Mouse (Mus musculus) liver, adult (tissue): ENCODE results near the gene Car11.
A peak's percentile ranks its signal among the peaks of the same experiment; 100 is the strongest.

Experiments
- GATA4 ChIP-seq: IDR thresholded peaks from 2 replicates; pipeline ENCODE4 v1.6.1; 2014; ENCODE audit warnings: mild to moderate bottlenecking, low read length; ENCODE audit not compliant: insufficient replicate concordance

The Car11 gene

GRCm38 (mm10) chr7:45714630-45715089, 15.0 kb downstream of the Car11 start:
- TF ChIP-seq GATA4: no peak

- TF ChIP-seq GATA4: peak; percentile 40; the same call in 1 of the 2 replicates
These were observed 15.6 kb downstream of the Car11 start, which contains the start of gene Rpl18 for GRCm38 (mm10) chr7:45715090-45715708. Gene Rpl18 (plus strand): TSS chr7:45715457.

GRCm38 (mm10) chr7:45715741-45716459, 16.3 kb downstream of the Car11 start:
- TF ChIP-seq GATA4: no peak

GRCm38 (mm10) chr7:45716460-45716857, 16.8 kb downstream of the Car11 start:
- no peak for TF ChIP-seq GATA4

GRCm38 (mm10) chr7:45716952-45717917, 17.6 kb downstream of the Car11 start:
- TF ChIP-seq GATA4: no peak

- TF ChIP-seq GATA4: no peak; the same call in 1 of the 2 replicates
These were observed 18.3 kb downstream of the Car11 start, which contains the start of gene Sphk2 for GRCm38 (mm10) chr7:45717918-45718297. Gene Sphk2 (minus strand): TSS chr7:45718002.

GRCm38 (mm10) chr7:45718331-45718730, 18.7 kb downstream of the Car11 start:
- no peak for TF ChIP-seq GATA4

- TF ChIP-seq GATA4: no peak
These were observed 19.5 kb downstream of the Car11 start for GRCm38 (mm10) chr7:45719180-45719579.

- no peak for TF ChIP-seq GATA4
These were observed 20.2 kb downstream of the Car11 start for GRCm38 (mm10) chr7:45719738-45720412.

- no peak for TF ChIP-seq GATA4
These were observed 21.0 kb downstream of the Car11 start, which contains the start of gene Fam83e for GRCm38 (mm10) chr7:45720413-45721233. Gene Fam83e (plus strand): TSS chr7:45721212.

- TF ChIP-seq GATA4: no peak
These were observed 21.6 kb downstream of the Car11 start for GRCm38 (mm10) chr7:45721234-45721571.

GRCm38 (mm10) chr7:45721642-45722347, 22.2 kb downstream of the Car11 start:
- TF ChIP-seq GATA4: no peak

- no peak for TF ChIP-seq GATA4
These were observed 22.7 kb downstream of the Car11 start for GRCm38 (mm10) chr7:45722348-45722713.
